Mouse (Mus musculus): Measurements from ENCODE around the gene Dock2.
A peak's percentile ranks its signal among the peaks of the same experiment; 100 is the strongest.

DNA sequence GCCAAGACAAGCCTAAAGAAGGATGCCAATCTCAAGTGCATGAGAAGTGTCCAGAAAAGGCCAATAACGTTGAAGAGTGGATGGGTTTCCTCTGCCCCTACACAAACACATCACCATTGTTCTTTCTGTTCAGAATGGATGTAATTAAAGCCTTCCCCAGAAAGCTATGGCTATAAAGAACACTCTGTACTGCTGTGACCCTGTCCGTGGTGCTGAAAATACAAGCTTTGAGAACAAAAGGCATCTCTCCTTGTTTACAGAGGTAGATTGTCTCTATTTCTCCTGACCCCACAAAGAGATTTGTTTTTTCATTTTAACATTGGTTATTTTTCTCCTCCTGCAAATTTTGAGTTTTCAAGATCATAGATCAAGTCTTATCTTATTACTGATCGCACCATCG is 335.8 kb downstream of the Dock2 start:
- no peak for TF ChIP-seq MAZ (IDR thresholded peaks at IDR 0.05; ENCODE audit: low read depth, low read length)
- TF ChIP-seq POLR2A (IDR thresholded peaks at IDR 0.05; ENCODE audit: control insufficient read depth in 1 of 2, insufficient read depth in 1 of 2, low read depth in 1 of 2, low read length in 2 of 2, poor library complexity in 1 of 2), result no peak
- TF ChIP-seq USF1 (IDR thresholded peaks at IDR 0.05; ENCODE audit: low read depth, low read length), result no peak
- TF ChIP-seq NRF1 (IDR thresholded peaks at IDR 0.05; ENCODE audit: insufficient read depth, low read depth, low read length, poor library complexity, severe bottlenecking), result no peak
- no peak for TF ChIP-seq TBP (IDR thresholded peaks at IDR 0.05; ENCODE audit: low read depth, low read length)
- TF ChIP-seq HCFC1 (IDR thresholded peaks at IDR 0.05; ENCODE audit: low read depth, low read length), result no peak
- TF ChIP-seq UBTF (IDR thresholded peaks at IDR 0.05; ENCODE audit: borderline replicate concordance, insufficient read depth, low read depth, low read length), result no peak
- no peak for TF ChIP-seq MAX (IDR thresholded peaks at IDR 0.05; ENCODE audit: low read length)
- 0 out of 2 replicates have a peak, but pooled peaks have one; percentile 38 for TF ChIP-seq MXI1 (IDR thresholded peaks at IDR 0.05; ENCODE audit: low read depth, low read length)
- no peak for TF ChIP-seq CTCF (IDR thresholded peaks at IDR 0.05 in 2 of 3, conservative IDR thresholded peaks at IDR 0.05 in 1 of 3; ENCODE audit: control insufficient read depth in 1 of 3, insufficient read depth in 1 of 3, low read depth in 2 of 3, low read length in 3 of 3, poor library complexity in 1 of 3, severe bottlenecking in 1 of 3)
- no peak for TF ChIP-seq GATA1 (IDR thresholded peaks at IDR 0.05; ENCODE audit: low read depth, low read length)
- TF ChIP-seq MAFK (IDR thresholded peaks at IDR 0.05; ENCODE audit: borderline replicate concordance, low read depth, low read length), result no peak
- no peak for TF ChIP-seq ELF1 (IDR thresholded peaks at IDR 0.05; ENCODE audit: low read depth, low read length)
- TF ChIP-seq BHLHE40 (IDR thresholded peaks at IDR 0.05; ENCODE audit: borderline replicate concordance, low read depth, low read length), result no peak

Measured in MEL (cell line).